Mouse (Mus musculus) adrenal gland, postnatal 36 days (tissue): ENCODE measurements around the gene Zfp335. TPM values are rescaled to one million over a fixed set of nuclear protein-coding genes. Genes with fewer than 3 reads are reported as not detected.
"Not testable (repeated sequence)": the region's sequence is repeated elsewhere in the genome, so short reads cannot be mapped to it uniquely, and the experiment has no call there.

ENCODE experiments used
- DNase-seq, 2 experiments: peaks; one replicate each; pipeline ENCODE4 v3.0.0; 2021; ENCODE audit warnings: mixed read lengths in 1 of 2
- total RNA-seq, 2 experiments: library from RNA; stranded (reverse); gene quantifications; 2 replicates each; pipeline ENCODE4 v1.2.3; 2021

The Zfp335 gene
- total RNA-seq, 2 experiments from 2014 or later = 14.8 to 18.3 TPM

DNA sequence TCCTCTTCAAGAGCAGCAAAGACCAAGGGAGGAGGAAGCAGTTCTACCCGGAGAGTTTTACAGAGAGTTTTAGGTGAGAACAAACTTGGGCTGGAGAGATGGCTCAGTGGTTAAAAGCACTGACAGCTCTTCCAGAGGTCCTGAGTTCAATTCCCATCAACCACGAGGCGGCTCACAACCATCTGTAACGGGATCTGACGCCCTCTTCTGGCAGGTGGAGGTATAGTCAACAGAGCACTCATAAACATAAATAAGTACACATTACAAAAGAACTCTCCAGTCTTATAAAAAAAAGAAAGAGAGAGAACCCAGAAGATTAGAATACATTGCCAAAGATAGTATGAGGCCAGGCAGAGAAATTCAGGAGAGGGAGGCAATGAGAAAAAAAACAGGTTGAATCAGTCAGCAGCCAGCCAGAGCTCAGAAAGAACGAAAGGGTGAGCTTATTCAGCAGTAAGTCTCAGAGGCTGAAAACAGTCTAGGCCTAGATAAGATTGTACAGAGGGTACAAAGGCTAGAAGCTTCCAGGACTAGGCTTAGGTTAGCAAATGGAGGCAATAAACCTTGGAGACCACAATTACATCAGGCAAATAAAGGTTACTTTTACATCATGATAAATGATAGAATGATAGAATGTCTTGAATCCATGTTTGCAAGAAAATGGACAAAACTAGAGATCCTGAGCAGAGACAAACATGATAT lies 39.8 kb downstream of the Zfp335 start:
- DNase-seq = no peak

DNA sequence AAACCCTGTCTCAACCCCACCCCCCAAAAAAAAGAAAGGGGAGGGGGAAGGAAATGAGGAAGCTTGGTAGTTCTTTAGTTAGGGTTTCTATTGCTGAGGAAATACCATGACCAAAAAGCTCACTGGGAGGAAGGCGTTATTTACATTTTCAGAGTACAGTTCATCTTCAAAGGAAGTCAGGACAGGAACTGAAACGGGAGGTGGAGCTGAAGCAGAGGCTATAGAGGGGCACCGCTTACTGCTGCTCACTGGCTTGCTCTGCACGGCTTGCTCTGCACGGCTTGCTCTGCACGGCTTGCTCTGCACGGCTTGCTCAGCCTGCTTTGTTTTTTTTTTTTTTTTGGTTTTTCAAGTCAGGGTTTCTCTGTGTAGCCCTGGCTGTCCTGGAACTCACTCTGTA lies 43.1 kb downstream of the Zfp335 start:
- DNase-seq = no peak

- DNase-seq = no peak
Measured at GRCm38 (mm10) chr2:164867566-164867965, 44.0 kb downstream of the Zfp335 start.

DNA sequence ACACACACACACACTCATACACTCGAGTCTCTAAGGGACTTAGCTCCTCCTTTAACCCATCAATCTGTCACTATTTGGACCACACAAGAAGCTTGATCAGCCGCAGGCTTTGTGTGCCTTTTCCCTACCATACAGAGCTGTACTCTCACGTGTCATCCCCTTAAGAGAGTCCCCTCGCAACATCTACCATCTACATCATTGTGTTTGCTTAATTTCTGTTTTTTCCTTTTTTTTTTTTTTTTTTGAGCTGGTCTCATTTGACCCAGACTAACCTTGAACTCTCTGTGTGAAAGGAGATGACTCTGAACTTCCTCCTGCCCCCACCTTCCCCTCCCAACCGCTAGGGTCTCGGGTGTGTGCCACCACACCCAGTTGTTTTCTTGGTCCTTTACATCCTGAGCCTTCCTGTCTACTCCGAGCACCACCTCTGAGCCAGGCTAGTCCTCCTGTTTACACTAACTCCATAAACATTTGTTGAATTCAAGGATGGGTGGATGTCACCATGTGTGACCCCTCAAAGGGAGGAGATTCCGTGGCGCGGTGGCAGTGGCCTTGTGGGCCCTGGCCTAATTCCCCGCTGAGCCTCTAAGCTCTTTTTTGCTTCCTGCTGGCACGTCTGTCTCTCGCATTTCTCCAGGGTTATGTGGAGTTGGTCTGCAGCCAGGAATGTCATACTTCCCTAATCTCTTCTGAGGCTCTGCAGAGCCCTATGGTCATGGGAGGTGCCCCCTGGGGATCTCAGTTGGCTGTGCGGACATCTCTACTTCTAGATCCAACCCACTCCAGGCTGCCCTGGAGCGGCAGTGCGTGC lies 44.6 kb downstream of the Zfp335 start:
- DNase-seq = peak; percentile 73 to 84

- DNase-seq = no peak
Measured at GRCm38 (mm10) chr2:164864593-164864992, 47.0 kb downstream of the Zfp335 start.

DNA sequence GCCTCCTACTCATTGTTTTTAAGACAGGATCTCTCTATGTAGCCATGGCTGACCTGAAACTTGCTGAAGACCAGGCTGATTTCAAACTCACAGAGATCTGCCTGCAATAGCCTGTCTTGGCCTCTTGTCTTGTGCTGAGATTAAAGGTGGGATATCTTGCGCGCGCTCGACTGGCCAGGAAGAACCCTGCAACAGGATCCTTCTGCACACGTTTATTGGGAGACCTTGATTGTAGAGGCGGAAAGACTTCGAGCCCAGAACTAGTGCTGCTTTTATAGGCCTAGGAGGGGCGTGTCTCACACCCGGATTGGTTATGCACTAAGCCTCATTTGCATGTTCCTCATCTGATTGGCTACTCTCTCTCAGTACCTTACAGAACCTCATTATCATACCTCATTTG lies 48.1 kb downstream of the Zfp335 start:
- DNase-seq = not testable (repeated sequence)

DNA sequence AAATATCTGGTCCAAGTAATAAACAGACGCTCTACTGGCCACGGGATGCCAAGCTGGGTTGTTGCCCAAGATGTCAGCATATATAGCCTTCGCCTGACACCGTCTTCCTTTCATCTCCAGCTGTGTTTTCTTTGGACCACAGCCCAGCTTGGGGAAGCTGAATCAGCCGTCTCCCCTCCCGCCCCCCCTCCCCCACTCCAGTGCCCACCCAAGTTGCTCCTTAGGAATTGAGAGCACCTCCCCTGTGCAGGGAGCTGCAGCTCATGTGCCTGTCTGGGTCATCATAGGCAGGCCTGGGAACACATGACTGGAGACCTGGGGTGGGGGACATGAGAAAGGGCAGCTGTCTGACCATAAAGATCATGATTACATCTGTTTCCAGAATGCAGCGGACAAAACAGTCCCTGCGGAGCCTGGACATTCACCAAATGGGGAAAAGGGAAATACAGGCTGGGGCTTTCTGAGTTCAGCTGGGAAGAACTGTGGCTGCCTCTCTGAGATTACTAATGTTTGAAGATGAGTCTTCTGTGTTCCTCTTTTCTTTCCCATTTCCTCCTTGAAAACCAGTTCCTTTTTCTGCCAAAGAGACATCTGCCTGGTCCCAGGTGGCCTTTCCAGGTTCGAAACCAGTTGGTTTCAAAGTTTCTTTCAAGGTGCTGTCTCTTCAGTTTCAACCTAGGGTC lies 49.2 kb downstream of the Zfp335 start:
- peak; percentile 76 to 78 for DNase-seq

- DNase-seq = no peak
Measured at GRCm38 (mm10) chr2:164861094-164861493, 50.5 kb downstream of the Zfp335 start.

- DNase-seq = no peak
Measured at GRCm38 (mm10) chr2:164859640-164860432, 51.7 kb downstream of the Zfp335 start.

DNA sequence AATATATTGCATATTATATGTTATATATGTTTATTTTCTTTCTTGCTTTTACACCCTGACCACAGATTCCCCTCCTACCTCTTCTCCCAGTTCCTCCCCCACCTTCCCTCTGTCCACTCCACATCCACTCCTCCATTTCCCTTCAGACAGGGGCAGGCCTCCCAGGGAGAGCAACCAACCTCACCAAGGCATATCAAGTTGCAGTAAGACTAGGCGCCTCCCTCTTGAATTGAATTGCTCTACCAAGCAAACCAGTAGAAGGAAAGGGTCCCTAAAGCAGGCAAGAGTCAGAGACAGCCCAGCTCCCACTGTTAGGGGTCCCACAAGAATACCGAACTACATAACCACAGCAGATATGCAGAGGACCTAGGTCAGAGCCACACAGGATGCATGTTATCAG lies 52.4 kb downstream of the Zfp335 start:
- DNase-seq = no peak

DNA sequence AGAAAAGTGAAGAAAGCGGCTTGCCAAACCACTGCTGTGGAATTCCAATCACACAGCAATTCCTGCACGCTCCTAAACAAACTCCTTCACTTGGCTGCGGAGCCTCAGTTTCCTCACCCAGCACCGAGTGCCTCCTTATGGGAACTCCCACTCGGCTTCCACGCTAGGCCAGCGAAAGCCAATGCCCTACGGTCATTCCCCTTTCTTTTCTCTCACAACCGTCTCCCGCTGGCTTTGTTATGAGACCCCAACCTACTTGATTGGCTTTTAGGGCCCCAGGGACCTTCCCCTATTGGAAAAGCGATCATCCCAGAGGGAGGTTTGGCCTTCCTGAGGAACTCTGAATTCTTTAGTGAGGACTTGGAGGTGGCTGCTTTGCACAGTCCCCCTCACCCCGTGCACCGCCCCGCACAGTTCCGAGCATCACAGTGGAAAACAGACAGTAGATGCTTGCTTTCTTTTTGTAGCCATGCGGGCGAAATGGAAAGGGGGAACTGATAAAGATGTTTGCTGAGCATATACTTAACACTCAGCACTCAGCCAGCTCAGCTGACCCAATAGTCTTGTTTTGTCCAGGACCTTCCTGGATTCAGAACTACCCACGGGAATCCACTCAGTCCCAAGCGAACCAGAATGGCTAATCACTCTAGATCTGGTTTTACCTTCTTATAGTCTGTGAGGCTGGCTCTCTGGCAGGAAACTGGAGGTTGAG lies 53.6 kb downstream of the Zfp335 start:
- DNase-seq = no peak

GRCm38 (mm10) chr2:164857101-164857821 lies 54.3 kb downstream of the Zfp335 start, which contains the start of gene Pltp:
Gene Pltp, minus strand, starts transcription at chr2:164857711.
- peak; percentile 32 to 67 for DNase-seq

DNA sequence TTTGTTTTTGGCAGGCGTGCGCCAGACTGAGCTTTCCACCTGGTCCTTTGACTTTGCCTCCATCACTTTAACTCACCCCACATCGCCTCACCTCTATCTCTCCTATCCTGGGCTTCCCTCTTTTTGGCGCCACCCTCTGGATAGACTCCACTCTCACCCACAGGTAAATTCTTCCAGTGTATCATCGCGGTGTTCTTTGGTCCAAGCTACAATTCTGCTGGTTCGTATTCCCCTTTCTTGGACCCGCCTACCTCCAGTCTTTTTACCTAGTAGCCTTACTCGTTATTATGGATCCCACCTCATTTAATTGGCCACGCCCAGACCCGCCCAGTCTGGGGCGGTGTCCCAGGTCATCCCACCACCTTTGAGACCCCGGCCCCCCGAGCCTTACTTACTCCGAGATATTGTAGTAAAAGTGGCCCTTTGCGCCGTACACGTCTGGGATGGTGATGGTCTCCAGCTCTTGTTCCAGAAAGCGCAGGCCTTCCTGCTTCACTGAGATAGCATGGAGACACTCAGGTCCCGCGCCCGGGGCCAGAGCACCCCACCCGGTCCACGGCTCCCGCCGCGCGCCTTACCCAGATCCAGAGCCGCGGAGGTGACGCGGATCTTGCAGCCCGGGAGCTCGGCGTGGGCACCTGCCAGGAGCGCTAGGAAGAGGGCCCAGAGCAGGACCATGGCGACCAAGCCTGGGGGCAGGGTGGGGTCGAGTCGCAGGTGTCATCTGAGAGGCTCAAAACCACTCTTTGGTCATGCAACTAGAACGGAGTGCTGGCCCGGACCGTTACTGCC lies 55.1 kb downstream of the Zfp335 start:
- DNase-seq = peak in 1 of 2 experiments; percentile 32

DNA sequence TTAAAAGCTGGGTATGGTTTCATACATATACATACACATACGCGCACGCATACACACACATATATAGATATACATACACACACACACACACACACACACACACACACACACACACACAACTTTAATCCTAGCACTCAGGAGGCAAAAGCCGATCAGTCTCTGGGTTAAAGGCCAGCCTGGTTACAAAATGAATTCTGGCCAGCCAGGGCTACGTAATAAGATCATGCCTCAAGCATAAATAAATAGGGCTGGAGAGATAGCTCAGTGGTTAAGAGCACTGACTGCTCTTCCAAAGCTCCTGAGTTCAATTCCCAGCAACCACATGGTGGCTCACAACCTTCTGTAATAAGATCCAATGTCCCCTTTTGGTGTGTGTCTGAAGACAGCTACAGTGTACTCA lies 56.0 kb downstream of the Zfp335 start:
- DNase-seq = not testable (repeated sequence)

GRCm38 (mm10) chr2:164850061-164850460 lies 61.5 kb downstream of the Zfp335 start:
- no peak for DNase-seq

GRCm38 (mm10) chr2:164845782-164846181 lies 65.8 kb downstream of the Zfp335 start:
- DNase-seq = no peak
